Mouse (Mus musculus): ENCODE measurements around the gene Slc38a10. TPM values are rescaled to one million over a fixed set of nuclear protein-coding genes. Genes with fewer than 3 reads are reported as not detected.

Slc38a10 gene
- total RNA-seq, 1 experiment from 2014 or later = 115 TPM

DNA sequence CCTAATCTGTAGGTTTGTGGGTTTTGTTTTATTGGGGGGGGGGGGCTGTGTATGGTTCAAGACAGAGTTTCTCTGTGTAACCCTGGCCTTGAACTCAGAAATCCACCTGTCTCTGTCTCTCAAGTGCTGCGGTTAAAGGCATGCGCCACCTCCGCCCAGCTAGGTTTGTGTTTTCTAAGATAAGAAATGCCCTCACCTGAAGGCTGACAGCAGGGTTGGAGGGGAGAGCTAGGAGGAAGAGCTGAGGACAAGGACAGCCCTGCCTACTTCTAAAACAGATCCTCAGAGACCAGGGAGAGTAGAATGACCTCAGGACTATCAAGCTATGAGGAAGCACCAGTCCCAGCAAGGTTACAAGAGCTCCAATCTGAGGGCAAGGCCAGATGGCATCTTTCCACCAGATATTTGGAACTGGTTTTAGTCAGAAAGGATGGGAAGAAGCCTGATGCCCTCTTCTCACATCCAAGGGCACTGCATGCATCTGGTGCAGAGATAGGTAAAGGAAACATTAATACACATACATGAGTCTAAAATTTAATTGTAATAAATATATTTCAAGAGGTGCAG, 47.6 kb downstream of the Slc38a10 start:
- DNase-seq = peak; percentile 57

DNA sequence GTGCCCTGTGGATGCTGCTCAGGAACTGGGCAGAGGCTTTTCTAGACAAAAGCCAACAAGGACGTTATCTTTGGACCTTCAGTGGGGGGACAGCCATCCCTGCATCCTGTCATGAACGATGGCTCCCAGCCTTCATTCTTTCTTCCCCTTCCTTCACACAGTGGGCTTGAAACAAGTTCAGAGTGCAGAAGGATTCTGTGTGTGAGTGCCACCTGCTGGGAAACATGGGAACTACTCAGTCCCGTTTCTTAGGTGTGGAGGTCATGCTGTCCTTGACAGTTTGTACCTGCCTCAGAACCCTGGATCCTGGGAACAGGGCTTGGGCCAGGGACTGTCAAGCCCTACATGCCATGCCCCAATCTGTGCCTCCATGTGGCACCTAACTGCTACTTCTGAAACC, 50.1 kb downstream of the Slc38a10 start:
- DNase-seq = peak; percentile 73

GRCm38 (mm10) chr11:120098588-120099511, 52.3 kb downstream of the Slc38a10 start, which contains the start of the genes Tepsin and Ndufaf8:
Gene Tepsin (minus strand): TSS chr11:120098731.
Gene Ndufaf8 (plus strand): TSS chr11:120098928.
- peak; percentile 97 for DNase-seq

DNA sequence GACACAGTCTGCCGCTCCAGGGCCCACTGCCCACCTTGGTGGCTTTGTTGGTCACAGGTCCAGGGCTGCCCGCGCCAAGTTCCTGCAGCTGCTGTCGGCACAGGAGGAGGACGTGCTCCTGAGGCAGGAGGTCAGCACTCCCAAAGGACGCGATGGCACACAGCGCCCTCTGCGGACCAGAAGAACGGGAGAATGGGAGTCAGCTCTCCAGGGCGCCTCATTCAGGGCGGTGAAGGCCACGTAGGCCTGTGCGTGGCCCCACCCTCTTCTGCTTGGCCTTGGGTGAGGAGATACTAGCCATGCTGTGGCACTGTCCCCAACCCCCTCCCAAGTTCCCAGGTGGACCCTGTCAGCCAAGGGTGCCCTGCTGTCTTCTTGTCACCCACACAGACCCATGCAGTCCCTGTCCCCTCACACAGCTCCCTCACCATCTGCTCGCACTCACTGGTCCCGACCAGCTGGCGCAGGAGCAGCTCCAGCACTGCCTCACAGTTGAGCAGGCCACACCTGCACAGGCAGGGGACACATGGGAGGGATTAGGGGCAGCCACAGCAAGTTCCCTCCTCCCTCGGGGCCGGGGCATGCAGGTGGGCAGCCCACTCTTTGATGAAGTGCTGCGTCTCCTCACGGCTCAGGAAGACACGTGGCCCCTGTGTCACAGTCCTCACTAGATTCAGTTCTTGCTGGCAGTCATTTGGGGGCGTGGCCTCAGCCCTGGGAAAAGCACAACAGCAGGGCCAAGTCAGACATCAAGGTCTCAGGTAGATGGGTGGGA, 58.1 kb downstream of the Slc38a10 start:
- DNase-seq = peak; percentile 87

DNA sequence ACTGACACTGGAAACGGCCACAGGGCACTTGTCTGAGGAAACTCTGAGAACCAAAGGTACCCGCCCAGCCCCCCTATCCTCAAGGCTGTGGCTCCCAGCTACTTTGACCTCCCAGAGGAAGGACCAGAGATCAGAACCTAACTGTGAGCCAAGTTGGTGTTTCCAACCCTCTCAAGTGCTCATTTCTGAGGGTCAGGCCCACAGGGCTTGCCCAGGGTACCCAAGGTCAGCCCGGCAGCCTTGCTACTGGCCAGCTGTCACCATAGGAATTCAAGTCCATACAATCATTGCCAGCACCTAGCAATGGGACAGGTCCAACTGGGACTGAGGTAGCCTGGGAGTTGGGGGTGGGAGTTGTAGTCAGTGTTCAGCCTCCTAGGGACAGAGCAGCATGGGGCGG, 60.5 kb downstream of the Slc38a10 start:
- DNase-seq = peak; percentile 51

DNA sequence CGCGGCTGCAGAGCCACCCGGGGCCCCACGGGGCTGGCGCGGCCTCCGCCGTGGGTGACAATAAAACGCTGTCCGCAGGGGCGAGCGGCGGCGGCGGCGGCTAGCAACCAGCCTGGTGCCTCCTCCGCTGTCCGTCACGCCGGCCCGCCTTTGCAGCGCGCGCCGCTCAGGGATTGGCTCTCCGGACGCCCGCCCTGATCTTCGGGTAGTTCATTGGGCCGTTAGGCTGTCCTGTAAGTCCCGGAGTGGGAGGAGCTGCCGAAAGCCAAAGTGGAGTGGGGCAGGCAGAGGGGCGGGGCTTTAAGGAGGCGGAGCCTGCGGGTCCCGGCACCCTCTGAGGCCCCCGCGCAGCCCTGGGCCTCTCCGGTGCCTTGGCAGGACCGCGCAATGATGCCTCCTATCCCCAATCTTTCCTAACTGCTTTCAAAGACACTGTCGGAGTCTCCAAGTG, 64.4 kb downstream of the Slc38a10 start, which contains the start of gene Cep131:
Cep131 (minus strand) TSS at position 126 of the 451 bp plus-strand sequence.
- DNase-seq = peak; percentile 99

- peak; percentile 69 for DNase-seq
Measured at GRCm38 (mm10) chr11:120085891-120086627, 65.1 kb downstream of the Slc38a10 start.

DNA sequence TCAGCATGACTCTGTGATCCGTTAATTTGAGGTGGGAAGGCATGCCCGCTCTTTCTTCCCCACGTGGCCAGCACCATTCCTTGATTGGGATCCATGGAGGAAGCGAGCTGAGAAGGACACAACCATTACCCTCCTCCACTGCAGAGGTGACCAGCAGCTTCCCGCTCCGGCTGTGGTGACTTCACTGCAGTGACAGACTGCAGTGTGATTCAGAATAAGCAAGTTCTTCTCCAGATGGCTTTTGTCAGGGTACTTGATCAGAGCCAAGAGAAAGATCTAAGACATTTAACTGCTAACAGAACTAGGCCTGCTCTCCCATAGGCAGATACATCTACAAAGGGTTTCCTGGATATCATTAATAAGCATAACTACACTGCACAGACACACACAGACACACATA, 70.9 kb downstream of the Slc38a10 start:
- DNase-seq = no peak

GRCm38 (mm10) chr11:120076191-120076590, 75.0 kb downstream of the Slc38a10 start:
- peak; percentile 85 for DNase-seq

DNA sequence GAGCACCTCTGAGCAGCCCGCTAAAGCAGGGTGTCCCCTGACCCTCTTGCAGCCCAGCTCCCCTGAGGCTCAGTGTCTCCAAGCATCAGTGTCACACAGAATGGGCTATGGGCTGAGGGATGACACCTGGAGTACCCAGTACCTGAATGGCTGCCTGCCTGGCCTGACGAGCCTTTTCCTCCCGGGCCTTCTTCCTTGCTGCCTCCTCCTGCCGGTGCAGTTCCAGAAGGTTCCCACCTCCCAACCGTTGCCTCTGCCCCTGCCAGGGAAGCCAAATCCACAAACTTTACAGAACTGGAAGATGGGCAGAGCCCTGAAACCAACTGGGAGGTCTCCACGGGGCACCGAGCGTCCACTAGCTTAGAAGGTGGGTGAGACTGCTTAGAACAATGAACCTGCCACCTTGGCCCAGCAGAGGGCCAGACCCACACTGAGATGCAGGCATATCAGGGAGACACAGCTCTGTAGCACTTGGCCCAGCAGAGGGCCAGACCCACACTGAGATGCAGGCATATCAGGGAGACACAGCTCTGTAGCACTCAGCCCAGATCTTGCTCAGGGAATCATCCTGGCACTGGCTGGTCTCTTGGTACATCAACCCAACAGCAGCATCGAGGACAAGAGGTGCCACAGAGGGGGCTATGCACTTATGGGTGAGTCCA, 78.0 kb downstream of the Slc38a10 start:
- DNase-seq = no peak

DNA sequence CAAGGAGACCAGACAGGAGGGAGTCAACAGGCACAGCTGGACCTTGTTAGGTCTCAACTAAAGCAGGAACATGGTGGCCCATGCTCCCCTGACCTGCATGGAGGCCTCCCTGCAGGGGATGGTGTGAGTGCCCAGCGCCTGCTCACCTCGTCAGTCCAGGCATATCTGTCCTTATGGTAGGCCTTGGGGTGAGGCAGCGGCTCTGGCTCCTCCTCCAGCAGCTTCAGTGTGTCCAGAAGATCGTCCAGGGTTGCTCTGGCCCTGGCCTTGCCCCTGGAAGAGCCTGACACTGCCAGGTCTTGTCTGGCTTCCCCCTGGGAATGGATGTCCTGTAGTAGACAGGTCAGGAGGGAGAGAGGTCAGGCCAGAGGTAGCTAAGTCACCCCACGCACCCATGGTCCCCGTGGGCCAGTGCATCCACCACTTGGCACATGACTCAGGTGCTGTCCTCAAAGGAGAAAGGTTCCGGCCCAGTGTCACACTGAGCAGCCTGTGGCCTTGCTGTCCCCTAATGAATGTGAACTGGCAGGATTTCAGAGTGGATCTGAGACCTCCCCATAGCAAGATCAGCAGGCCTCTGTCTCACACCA, 79.3 kb downstream of the Slc38a10 start:
- DNase-seq = peak; percentile 73

GRCm38 (mm10) chr11:120071065-120071464, 80.1 kb downstream of the Slc38a10 start:
- no peak for DNase-seq

DNA sequence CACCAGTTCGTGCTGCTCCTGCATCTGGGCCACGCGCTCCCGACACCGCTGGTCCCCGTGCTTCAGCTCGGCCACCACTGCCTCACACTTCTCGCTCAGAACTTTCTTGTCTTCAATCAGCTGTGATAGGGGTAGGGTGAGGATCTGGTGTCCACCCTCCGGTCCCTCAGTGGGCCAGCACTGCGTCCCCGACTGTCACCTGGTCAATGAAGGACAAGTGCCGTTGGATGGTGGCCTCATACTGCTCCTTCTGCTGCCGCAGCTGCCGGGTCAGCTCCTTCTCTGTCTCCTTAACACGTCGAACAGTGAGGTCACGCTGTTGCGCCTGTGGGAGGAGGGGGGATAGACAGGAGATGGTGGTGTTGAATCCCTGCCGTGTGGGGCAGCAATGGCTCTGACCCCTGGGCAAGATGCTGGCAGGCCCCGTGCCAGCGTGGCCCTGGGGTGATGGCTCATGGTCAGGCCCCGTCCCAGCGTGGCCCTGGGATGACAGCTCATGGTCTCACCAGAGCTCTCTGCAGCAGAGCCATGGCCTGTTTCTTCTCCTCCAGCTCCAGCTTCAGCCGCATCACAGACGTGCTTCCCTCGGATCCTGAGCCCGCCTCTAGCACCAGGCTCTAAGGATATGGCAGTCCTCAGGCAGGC, 80.7 kb downstream of the Slc38a10 start:
- DNase-seq = peak; percentile 84

GRCm38 (mm10) chr11:120069261-120069660, 81.9 kb downstream of the Slc38a10 start:
- DNase-seq = no peak

DNA sequence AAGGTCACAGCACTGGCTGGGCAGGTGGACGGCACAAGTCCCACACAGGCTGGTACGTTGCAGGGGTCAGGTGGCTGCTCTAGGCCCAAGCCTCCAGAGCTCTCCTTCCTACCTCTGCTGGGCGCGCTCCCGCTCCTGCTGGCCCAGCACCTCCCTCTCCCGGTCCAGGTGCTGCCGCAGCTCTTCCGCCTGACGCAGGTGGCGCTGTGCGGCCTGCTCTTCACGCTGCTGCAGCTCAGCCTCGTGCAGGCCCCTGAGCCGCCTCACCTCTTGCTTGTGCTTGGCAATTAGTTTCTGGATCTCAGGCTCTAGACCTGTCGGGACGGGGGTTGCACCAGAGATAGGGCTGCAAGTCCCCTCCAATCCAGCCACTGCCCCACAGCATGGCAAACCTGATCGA, 83.3 kb downstream of the Slc38a10 start:
- DNase-seq = no peak

DNA sequence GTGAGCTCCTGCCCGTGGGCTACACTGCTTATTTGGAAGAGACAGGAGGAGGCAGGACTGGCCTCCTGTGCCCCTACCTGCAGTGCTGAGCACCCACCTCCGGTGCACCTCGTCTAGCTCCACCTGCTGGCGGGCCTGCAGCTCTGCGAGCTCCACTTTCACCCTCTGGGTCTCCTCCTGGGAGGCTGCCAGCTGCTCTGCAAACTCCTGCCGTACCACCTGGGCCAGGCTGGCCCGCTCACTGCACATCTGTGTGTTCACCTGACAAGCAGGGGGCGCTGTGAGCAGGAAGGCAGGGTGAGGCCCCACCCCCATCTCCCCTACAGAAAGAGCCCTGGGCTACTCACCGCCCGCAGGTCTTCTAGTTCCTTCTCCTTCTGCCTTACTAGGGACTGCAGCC, 85.9 kb downstream of the Slc38a10 start:
- DNase-seq = peak; percentile 78

- no peak for DNase-seq
Measured at GRCm38 (mm10) chr11:120064668-120065040, 86.5 kb downstream of the Slc38a10 start.

DNA sequence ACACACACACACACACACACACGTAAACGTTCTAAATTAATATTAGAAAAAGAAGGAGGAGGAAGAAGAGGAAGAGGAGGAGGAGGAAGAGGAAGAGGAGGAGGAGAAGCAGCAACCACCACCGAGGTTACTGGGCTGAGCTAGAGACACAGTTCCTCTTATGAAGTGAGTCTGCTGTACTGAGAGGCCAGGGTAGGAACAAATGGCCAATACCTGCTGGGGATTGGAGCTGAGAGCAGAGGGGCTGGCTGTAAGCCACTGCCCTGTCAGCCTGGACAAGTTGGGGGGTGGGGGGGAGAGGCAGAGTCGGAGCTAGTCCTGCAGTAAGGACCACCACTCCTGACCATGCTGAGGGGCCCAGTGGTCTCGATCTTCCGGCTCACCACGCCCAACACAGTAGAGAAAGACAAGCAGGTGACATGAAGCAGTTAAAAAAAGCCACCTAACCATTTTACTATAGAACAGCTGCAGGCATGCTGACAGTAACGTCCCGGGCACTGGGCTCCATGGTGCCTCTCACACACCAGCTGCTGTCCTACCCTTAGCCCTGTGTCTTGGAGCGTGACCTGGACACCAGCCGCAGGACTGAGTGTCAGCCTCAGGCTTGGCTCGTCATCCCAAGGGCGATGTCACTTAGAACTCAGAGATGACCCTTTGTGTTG, 87.0 kb downstream of the Slc38a10 start:
- DNase-seq = no peak

- no peak for DNase-seq
Measured at GRCm38 (mm10) chr11:120063326-120063725, 87.8 kb downstream of the Slc38a10 start.

DNA sequence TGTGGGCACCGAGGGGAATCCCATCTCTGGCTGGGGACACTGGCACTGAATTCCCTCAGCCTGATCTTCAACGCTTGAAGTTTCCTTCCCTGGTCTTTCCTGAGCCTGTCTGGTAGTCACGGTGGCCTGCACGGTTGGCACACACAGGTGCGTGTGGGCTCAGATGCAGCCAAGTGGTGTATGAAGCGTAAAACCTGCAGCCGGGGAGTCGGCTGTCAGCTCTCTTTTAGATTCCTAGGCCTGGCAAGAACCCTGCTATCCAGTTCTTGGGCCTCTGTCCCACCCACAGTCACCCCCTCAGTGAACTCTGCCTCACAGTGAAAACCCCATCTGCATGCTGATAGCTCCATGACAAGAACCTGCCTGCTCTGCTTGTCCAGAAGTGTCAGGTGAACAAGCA, 90.5 kb downstream of the Slc38a10 start:
- no peak for DNase-seq
